Mouse (Mus musculus) stomach, postnatal 0 days (tissue): ENCODE measurements around the gene Kng2.

Experiments used
- CTCF ChIP-seq: IDR thresholded peaks from 2 replicates; pipeline ENCODE4 v1.5.1; 2016; ENCODE audit warnings: antibody characterized with exemption, low read depth, mild to moderate bottlenecking, moderate library complexity
- EP300 ChIP-seq: optimal IDR thresholded peaks from 2 replicates; pipeline ENCODE3; 2016; ENCODE audit warnings: antibody characterized with exemption

GRCm38 (mm10) chr16:22962256-22962655, 67.0 kb downstream of the Kng2 start:
- TF ChIP-seq CTCF (no peak), EP300 (no peak)
